Mouse (Mus musculus): ENCODE measurements at regions not wholly inside any gene's neighbourhood (a gene's known extent, or its start where the extent isn't known, plus 50 kb on each side); places are given as distances from the start of the nearest gene placed in this dataset.

DNA sequence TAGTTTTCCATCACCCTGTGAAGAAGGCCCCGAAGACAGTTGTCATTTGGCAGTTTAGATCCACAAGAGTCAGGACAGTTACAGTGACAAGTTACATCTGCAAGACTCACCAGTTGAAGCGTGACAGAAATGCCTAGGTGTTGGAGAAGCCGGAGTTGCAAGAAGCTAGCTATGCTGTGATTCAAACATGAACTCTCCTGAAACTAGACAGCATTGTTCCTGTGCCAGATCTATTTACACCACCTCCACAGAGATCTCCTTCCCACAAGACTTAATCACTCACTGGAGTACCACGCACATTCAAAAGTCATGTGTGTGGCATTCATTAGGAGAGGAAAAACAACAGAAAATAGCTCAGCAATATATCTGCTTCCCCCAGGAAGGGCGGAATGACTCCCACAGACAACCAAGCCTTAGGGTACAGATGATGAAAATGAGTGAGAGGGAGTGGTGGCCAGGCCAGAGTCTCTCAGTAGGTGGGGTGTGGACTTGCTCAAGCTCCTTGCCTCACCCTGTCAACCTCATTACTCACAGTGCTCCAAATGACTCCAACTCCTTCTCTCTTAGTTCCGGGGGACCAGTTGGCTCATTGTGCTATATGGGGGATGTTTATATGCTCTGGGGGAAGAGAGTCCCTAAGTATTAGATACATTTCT, 679.7 kb downstream of the Epha4 start:
- ATAC-seq (ENCODE audit: poor library complexity, severe bottlenecking) = no peak

DNA sequence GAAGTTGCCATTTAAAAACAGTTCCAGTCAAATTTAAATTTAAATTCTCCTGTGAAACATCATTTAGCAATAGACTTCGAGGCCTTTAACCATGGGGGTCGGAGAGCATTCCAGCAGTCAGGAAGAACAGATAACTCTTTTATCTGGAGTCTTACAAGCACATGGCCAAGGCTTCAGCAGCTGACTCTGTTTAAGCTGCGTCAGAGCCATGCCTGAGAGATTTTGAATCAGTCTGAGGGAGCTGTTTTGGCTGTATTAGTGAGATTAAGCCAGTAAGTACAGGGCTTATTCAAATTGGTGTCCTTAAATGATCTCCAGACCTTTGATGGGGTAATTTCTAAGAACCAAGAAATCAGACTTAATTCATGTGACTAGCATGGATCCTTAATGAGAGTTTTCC, 665.5 kb downstream of the Epha4 start:
- ATAC-seq (ENCODE audit: poor library complexity, severe bottlenecking) = no peak

DNA sequence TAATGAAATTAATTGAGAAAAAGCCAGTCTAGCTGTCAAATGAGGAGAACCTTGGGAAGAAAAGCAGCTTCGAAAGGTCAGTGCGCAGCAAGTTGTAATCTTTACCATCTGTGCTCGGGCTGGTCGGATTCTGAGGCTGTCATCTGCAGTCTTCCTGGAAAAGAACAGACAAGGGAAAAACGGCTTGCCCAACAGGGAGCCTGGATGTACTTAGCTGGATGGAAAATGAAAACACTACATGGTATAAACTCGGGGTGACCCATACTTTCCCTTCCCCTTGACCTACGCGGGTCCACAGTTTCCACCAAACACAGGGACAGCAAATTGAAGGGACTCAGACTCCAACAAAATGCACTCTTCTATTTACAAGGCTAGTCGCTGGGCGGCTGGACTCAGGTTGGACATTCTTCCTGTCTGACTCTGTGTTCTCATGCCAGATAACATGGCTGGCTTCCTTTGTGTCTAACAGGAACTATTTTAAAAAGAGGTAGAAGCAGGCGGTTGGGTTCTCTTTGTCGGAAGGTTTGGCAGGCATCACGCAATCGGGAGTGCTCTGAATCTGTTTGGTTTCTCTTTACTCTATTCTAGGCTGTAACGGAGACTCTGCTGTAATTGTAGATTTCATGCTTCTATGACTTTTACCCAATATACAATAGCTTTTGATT, 648.5 kb downstream of the Epha4 start:
- ATAC-seq (ENCODE audit: poor library complexity, severe bottlenecking) = no peak

DNA sequence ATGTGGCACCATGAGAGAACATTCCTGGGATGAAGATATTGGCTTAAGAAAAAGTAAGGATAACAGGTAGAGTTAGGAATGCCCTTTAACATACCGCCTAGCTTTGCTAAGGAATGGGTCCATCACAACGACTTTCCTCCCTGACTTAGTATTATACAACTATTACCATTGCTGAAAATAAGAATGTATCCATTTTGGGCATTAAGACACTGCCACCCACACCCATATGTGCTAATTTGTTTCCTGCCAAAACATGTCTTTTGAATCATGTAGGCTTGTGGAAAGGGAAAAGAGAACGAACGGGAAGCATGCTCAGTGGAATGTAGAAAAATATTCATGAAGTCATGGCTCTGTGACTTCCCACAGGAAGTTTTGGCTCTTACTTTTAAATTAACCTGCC, 641.7 kb downstream of the Epha4 start:
- ATAC-seq (ENCODE audit: poor library complexity, severe bottlenecking) = no peak

DNA sequence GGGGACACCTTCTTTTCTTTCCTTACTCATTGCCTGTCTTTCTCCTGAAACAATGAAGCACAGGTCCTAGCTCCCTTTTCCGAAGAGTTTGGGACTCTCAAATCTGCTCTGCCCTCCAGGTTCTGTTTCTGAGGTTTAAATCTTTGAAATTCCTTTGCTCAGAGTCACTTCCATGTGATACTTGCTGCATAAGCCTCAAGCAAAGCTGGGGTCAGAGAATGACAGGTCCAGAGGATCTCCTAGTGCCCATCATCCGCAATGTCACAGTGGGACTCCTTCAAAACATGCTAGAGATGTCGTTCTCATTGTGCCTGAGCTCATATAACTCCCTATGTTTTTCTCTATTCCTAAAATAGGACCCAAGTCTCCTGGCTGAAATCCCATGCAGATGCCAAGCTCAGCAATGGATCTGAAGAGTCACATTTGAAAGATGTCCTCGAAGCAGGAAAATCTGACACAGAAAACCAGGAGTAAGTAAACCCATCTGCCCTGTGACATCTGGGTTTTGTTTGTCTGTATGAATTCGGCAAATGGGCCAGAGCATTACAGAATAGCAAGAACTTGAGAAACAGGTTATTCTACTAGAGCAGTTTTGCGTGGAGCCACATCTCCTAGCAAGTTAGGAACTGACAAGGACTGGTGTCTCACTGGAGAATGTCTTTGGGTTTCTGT, 634.6 kb downstream of the Epha4 start:
- no peak for ATAC-seq (ENCODE audit: poor library complexity, severe bottlenecking)

DNA sequence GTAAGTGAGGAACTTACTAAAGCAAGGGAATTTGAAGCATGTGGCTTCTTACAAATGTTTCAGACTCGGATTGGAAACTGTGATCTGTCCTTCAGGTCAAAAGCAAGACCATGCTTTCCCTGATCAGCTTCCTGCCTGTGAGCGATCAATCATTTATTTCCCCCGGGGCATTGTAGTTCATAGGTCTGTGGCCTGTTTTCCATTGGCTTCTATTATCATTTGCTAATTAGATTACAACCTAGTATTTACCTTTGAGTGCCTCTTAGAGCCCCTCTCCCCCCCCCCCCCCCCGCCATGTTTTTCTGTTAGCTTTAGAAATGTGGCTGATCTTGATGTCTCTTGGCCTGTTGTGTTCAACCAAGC, 634.1 kb downstream of the Epha4 start:
- ATAC-seq (ENCODE audit: poor library complexity, severe bottlenecking) = no peak

DNA sequence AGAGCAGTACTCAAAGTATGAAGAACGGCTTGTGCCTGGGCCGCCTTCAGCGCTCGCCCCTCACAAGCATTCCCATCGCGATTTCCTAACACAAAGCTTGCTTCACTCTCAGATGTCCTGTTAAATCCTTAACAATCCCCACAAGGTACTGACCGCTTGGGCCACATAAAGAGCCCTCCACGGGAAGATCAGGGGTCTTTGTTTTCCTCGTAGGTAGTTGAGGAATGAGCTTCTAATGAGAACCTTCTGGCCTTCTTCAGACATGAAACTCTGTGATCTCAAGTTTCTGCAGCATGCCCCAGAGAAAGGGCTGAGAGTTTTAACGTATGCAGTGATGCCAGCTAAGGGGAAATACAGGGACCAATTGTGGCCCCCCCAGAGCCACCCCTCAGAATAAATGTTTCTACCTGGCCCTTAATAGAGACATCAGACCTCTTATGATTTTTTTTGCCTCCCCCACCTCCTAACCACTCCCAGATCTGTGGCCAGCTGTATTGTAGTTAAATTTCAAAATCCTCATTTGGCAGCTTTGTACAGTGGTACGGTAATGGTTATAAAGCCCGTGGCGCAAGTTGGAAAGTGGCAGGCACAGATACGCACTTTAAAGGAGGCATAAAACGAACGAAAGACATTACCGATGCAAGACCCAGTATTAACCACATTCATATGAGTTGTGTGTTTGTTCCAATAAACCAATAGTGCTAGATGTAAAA, 618.6 kb downstream of the Epha4 start:
- no peak for ATAC-seq (ENCODE audit: poor library complexity, severe bottlenecking)

DNA sequence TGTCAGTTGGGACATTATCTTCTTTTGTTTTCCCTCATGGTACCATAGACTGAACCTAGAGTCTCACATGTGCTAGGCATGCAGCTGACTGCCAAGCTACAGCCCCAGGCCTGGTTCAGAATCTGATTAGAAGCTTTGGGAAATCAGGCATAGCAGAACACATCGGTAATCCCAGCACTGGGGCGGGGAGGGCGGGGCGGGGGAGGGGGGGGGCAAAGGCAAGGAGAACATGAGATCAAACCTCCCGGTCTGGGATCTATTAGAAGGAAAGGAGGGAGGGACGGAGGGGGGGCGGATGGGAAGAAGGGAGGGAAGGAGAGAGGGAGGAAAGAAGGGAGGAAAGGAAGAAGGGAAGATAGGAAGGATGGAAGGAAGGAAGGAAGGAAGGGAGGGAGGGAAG, 617.5 kb downstream of the Epha4 start:
- ATAC-seq (ENCODE audit: poor library complexity, severe bottlenecking) = no peak

DNA sequence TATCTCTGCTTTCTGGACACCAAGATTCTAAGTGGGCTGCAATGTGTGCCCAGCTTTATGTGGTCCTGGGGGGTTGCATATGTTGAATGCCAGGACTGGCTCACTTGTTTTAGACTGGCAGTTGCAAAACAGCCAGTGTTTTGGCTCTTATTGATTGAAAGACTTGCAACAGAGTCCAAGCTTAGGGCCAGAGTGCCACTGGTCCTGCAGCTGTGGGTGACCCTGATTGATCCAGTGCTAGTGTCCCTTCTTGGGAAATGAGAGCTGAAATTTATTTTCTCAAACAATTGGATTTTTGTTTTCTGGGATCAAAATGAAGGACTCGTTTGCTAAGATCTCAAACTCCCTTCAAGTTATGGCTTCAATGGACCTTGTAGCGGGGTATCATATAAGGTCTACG, 603.4 kb downstream of the Epha4 start:
- ATAC-seq (ENCODE audit: poor library complexity, severe bottlenecking) = no peak

DNA sequence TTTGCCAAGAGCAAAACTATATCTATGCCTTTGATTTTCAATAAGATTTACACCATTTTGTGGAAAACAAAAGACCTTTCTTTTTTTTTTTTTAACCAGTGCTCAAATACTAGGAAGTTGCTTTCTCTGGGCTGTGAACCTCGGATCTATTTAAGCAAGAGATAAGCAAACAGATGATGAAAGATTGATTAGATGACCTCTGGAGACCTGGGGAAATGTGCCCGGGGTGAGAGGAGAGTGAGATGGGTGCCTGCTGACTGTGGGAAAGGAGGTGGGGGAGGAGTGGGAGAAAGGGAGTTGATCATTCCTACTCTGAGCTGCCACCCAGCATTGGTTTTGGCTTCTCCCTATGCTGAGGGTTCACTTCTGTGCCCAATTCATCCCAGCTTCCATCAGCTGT, 595.3 kb downstream of the Epha4 start:
- no peak for ATAC-seq (ENCODE audit: poor library complexity, severe bottlenecking)

DNA sequence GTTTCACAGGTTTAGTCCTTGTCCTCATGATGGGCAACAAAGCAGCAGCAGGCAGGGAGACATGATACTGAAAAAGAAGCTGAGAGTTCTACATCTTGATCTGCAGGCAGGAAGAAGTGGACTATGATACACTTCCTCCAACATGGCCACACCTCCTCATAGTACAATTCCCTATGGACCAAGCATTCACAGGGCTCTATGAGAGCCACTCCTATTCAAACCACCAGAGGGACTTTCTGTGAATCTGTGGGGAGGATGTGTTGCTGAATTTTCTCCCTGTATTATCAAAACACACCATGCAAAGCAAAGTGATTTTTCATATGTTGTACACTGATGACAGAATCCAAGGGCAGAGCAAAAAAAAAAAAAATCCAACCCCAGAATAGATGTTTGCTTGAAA, 594.3 kb downstream of the Epha4 start:
- no peak for ATAC-seq (ENCODE audit: poor library complexity, severe bottlenecking)

DNA sequence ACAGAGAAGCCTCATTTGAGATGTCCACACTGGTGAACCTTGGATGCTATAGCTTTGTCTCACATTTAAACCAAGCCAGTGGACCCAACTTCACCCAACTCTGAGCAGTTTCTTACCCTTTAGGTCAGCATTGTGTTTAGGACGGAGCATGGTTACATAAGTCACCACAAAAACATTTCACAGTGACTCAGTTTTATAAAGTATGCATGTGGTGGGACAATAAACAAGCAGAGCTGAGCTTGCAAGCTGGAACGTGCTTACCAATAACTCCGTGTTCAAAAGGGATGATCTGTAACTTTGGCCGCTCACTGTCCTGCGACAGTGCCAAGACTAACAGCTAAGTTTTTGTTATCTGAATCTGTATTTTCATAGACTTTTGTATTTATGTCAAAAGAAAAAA, 587.8 kb downstream of the Epha4 start:
- no peak for ATAC-seq (ENCODE audit: poor library complexity, severe bottlenecking)

DNA sequence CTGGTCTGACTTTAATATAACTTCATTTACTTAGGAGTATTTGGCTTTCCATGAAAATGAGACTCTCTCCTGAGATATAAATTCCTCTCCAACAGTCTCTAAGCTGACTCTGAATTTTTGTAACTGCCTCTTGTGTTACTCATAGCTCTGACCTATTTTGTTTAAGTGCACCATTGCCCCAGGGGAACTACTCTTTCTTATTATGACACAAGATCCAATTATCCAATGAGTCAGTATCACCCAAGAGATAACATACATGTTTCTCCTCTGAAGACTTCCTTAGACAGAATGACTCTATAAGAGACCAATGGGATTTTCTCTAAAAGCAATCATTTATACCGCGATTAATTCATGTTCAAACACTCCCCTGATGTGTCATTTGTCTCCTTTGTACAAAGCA, 586.9 kb downstream of the Epha4 start:
- no peak for ATAC-seq (ENCODE audit: poor library complexity, severe bottlenecking)

DNA sequence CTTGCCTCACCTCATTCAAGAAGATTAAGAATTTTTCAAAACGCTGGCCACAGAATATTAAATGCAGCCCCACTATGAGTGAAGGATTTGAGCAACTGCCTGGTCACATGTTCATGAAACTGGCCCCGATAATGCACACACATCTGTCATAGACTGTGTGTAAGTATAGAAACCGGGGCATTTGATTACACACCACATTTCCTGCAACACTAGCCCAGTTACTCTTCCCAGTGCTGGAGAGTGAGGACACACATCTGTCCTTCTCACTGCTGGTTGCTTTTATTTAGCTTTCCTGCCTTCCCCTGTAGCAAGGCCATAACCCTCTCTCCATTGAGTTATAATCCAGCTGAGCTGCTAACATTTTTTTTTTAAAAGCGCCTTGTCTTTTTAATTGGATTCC, 581.4 kb downstream of the Epha4 start:
- ATAC-seq (ENCODE audit: poor library complexity, severe bottlenecking) = no peak

DNA sequence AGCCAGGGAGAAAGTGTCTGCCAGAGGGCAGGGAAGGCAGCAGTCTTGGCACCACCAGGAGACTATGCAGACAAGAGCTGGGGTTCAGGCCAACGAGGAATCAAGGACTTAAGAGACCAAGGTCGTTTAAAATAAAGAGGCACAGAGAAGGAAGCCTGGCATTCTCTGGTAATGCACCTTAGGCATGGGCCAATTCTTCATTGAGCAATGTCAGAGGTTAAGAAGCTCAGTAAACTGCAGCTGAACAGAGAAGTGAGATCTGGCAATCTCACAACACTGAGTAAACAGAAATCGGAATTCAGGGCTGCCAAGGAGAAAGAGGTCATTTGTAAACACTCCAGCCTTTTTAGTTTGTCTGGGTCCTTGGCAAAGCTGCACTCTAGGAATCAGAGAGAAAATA, 572.2 kb downstream of the Epha4 start:
- ATAC-seq (ENCODE audit: poor library complexity, severe bottlenecking) = no peak

DNA sequence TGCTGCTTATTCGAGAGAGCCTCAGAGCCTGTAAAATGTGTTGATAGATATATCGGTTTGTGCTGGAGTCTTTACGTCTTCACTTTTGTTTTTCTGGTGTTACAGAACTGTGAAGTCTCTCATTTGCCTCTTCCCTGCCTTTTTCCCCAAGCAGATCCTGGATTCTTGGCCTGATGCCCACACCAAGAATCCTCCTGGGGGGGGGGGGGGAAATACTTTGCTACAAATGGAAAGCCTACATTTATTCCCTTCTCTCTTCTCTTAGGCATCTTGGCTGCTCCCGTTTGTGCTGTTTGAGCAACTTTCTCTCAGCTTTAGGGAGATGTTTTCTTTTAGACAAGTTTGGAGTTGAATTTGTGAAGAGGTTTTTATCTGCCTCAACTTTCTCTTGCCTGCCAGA, 570.8 kb downstream of the Epha4 start:
- no peak for ATAC-seq (ENCODE audit: poor library complexity, severe bottlenecking)

DNA sequence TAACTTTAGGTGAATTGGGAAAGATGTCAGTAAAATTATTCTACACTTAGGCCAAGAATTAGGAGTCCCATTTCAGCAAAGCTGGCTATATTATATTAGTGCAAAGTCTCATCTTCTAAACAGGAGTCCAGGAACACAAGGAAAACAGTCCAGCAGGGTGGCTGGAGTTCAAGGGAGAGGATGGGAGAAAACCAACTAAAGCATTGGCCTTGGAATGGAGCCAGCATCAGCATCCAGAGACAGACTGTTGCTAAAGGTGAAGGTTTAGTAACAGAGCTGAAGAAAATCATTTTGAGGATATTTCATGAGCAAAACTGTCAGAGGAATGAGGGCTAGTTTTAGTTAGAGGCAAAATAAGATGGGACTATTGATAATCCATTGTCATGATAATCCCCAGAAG, 559.9 kb downstream of the Epha4 start:
- no peak for ATAC-seq (ENCODE audit: poor library complexity, severe bottlenecking)

DNA sequence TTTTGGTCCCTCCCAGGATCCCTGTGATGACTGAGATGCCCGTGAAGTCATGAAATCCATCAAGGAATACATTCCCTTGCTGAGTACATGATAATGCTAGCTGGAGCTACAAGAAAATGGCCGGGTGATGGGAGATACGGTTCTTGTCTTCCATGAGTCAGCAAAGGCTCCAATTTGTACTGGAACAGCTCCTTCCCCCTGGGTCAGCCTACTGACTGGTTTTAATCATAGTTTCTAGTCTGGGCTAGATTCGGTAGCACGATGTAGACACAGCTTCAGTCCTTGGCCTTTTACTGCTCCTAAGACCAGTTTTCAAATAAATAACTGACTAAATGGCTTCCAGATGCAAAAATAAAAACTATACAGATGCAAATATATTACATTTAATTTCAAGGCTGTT, 557.5 kb downstream of the Epha4 start:
- ATAC-seq (ENCODE audit: poor library complexity, severe bottlenecking) = no peak

DNA sequence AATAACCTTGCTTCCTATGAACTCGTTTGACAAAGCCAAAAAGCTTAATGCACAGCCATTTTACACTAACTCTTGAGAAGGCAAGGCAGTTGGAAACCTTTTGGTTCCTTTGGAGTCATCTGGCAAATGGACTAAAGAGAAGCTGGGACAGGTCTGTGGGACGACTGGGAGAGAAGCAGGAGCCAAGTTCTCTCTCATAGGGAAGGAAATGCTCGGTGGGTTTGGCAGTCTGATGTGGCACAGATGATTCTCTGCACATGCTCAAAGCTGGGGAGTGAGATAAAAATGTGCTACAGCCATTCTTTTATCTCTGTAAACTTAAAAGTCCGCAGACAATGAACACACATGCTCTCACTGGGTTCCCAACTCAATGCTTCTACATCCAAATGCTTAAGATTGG, 556.2 kb downstream of the Epha4 start:
- no peak for ATAC-seq (ENCODE audit: poor library complexity, severe bottlenecking)

DNA sequence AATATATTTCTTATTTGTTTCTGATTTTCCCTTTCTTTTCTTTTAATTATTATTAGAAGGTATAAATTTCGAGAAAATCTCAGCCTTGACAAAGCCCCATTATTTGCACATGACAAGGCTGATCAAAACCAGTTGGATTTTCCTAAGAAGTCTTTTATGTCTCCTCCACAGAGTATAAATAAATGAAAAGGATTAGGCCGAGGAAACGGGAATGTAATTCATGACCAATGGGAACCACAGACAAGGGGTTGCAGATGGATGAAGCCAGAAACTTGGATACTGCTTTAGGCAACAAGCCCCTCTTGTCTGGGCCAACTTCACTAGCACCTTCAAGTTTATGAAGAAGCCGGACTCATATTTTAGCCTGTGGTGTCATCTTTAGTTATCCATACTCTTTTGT, 542.4 kb downstream of the Epha4 start:
- no peak for ATAC-seq (ENCODE audit: poor library complexity, severe bottlenecking)

DNA sequence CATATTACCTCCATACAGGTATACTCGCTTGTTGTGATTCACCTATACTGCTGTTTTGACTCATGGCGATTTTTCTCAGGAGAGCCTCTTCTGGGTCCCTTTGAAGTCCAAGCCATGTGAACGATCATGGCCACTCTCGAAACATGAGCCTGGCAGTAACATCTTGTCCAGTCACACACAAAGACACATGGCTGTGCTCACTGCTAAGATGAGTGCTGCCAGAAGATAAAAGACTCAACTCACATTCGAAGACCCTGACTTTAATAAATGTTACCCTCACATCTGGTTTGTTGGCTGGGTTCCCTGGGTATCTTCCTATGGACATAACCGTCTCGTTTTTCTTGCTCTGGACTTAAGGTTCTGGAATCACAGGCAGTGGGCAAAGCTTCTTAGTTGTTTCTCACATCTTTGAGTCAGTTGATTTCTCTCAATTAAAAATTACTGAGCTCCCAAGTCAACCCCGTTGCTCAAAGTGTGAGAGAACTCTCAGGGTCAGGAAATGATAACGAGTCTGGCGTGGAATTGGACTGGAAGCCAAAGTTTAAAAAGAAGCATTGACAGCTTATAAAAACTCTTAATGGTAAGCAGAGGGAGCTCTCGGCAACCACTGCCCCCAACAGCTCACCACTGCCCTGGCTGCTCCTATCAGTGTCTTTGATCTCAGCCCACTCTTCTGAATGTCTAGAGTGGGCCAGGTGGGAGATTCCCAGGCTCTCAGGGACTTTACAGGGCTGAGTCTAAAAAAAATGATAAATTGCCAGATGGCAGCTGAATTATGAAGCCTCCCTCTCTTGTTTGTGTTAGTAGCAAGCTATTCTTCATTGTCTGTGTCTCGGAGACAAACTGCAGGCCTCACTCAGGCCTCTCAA, 539.6 kb downstream of the Epha4 start:
- ATAC-seq (ENCODE audit: poor library complexity, severe bottlenecking) = no peak
